Mouse (Mus musculus) C2C12 (cell line): Measurements from ENCODE around the gene Dll1.

Source experiments
- CEBPB ChIP-seq: IDR thresholded peaks from one replicate; pipeline ENCODE4 v1.6.1; 2011; ENCODE audit warnings: low read depth, mild to moderate bottlenecking, control low read depth, moderate library complexity
- CTCF ChIP-seq: IDR thresholded peaks from one replicate; pipeline ENCODE4 v1.5.1; 2011; ENCODE audit not compliant: control insufficient read depth, insufficient read depth, insufficient read length
- FOSL1 ChIP-seq: IDR thresholded peaks from one replicate; pipeline ENCODE4 v1.8.0; 2011; ENCODE audit warnings: mild to moderate bottlenecking, low read length; ENCODE audit not compliant: poor library complexity, insufficient read depth, severe bottlenecking
- MAX ChIP-seq: IDR thresholded peaks from one replicate; pipeline ENCODE4 v1.6.1; 2011; ENCODE audit warnings: mild to moderate bottlenecking, control low read depth
- MYOD1 ChIP-seq: IDR thresholded peaks from one replicate; pipeline ENCODE4 v1.6.1; 2011; ENCODE audit warnings: low read depth; ENCODE audit not compliant: control insufficient read depth, insufficient read length
- MYOG ChIP-seq: IDR thresholded peaks from one replicate; pipeline ENCODE4 v1.6.1; 2011; ENCODE audit not compliant: control insufficient read depth, insufficient read length; ENCODE audit errors: extremely low read depth
- USF1 ChIP-seq: IDR thresholded peaks from one replicate; pipeline ENCODE4 v1.6.1; 2011; ENCODE audit warnings: low read depth, mild to moderate bottlenecking, control low read depth, moderate library complexity

DNA sequence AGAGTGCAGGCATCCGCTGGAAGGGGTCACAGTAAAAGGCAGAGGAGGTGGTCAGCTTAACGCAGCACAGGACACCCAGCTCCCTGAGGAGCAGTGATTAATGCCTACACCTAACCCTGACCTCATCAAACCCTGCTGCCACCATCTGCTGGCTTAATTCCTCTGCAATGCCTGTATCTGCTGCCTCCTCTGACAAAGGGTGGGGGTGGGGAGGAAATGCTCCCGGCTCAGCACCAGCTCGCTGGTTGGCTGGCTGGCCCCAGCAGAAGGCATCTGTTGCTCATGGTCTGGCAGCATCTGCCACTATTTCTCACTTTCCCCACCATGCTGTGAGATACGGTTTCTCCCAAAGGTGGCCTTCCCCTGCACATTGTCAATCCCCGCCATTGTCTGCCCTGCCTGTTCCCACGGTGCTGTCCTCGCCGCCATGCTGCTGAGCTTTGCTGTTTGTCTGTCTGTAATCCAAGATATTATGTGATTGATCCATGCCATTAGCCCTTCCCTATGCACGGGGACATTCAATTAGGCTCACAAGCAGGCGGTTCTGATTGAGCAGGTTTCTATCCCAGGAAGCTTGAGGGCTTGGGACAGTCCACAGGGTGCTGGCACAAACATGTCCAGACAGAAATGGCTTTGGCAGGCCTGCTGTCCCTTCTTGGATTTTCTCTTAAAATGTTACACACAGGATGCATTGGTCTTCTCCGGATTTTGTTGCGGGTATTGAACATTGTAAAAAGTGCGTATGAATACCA lies 33.4 kb downstream of the Dll1 start:
- TF ChIP-seq MAX (no peak), CTCF (no peak), MYOG (no peak), MYOD1 (no peak), USF1 (no peak), CEBPB (no peak), FOSL1 (no peak)
